Mouse (Mus musculus) G1E (cell line): Measurements from ENCODE around the gene Batf2.
A peak's percentile ranks its signal among the peaks of the same experiment; 100 is the strongest.

ENCODE experiments used
- CTCF ChIP-seq: IDR thresholded peaks from 2 replicates; pipeline ENCODE4 v1.5.1; 2012; ENCODE audit warnings: low read depth, low read length, inconsistent platforms, mixed read lengths
- GATA1 ChIP-seq: IDR thresholded peaks from 2 replicates; pipeline ENCODE4 v1.6.1; 2012; ENCODE audit warnings: borderline replicate concordance, low read length, inconsistent platforms, mixed read lengths

DNA sequence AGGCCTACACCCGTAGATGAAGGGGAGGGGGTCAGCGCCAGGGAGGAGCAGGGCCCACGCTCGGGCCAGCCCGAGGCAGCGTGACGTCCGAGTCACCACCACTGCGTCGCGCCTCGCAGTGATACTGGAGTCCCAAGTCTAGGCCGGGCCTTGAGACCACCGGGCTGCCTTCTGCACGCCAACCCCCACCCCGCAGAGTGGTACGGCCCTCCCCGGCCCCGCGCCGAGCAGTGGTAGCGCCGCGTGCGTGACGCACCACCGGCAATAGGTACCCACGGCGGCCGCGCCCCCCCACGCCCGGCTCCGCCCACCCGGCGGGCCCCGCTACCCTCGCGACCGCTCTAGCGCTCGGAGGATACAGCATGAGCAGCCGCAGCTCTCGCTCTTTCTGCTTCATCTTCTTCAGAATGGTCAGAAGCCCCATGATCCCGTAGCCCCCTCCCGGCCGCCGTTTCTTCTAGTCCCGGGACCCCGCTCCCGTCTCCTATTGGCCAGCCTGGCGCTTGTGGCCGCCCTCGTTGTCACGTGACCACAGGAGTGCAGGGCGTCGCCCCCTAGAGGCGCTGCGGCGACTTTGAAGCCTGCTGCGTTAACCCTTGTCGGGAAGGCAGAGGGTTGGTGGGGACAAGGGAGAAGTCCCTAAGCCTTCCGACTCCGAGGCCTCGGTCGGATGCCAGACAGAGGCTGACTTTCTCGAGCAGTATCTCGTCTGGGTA, at the start of gene Batf2:
- no peak for TF ChIP-seq GATA1
- TF ChIP-seq CTCF: 0 out of 2 replicates have a peak, but pooled peaks have one; percentile 44
